27 mouse cellular contexts compared by ENCODE assay signal in genomic region chr11:35372410-35372809, GRCm38 (mm10).
DNase-seq lines count a peak whose midpoint lies in the region; ATAC-seq and TF ChIP-seq lines count a peak whose summit lies in the region.
"Had no signal": no experiment of that assay in that cellular context is flagged by ENCODE, and none has a peak within 500 bp of the region (broad histone marks: within the 10 kb centered on the region; RNA-seq: fewer than 3 reads in every experiment).

No protein-coding gene starts in this region.

- WGBS in heart, adult 2 months, result 90% methylated on average over 3 of the region's 3 CpGs
- WGBS in liver, postnatal 0 days (ENCODE audit: insufficient replicate concordance), result 81% methylated on average over 3 of the region's 3 CpGs
- WGBS in limb, embryonic 10.5 days, result 94% methylated on average over 3 of the region's 3 CpGs

- H3K4me1 ChIP-seq in heart, adult 2 months (ENCODE audit: control insufficient read depth, insufficient read depth, low read length), result no peaks in the 10 kb centered on the region
- no peaks in the 10 kb centered on the region for H3K4me1 ChIP-seq in liver, postnatal 0 days (ENCODE audit: insufficient read depth)
- peaks cover 46% of the 10 kb centered on the region for H3K4me1 ChIP-seq in limb, embryonic 10.5 days
- H3K4me1 ChIP-seq: stomach, embryonic 15.5 days had no signal

- peaks cover 3% of the 10 kb centered on the region; the same call in 1 of the 2 replicates for H3K9me3 ChIP-seq in liver, postnatal 0 days (ENCODE audit: low read length)
- peaks cover 2% of the 10 kb centered on the region; the same call in 1 of the 2 replicates for H3K9me3 ChIP-seq in limb, embryonic 10.5 days (replicated peaks)
- H3K9me3 ChIP-seq: neural tube, embryonic 15.5 days; stomach, embryonic 15.5 days had no signal

- no peak overlapping the region for H3K4me2 ChIP-seq in liver, postnatal 0 days (ENCODE audit: low read depth, low read length)
- H3K4me2 ChIP-seq: heart, embryonic 12.5 days; hindbrain, embryonic 14.5 days; limb, embryonic 15.5 days; neural tube, embryonic 15.5 days; stomach, embryonic 15.5 days had no signal

- H3K27ac ChIP-seq in heart, adult 2 months, result no peak overlapping the region
- H3K27ac ChIP-seq in liver, postnatal 0 days (ENCODE audit: low read depth), result no peak overlapping the region
- H3K27ac ChIP-seq in limb, embryonic 10.5 days, result no peak overlapping the region
- H3K27ac ChIP-seq: hindbrain, embryonic 14.5 days; limb, embryonic 15.5 days; liver, embryonic 14.5 days; macrophage; neural tube, embryonic 15.5 days; stomach, embryonic 15.5 days had no signal

- no peak for TF ChIP-seq POLR2A in heart, adult 2 months (IDR thresholded peaks at IDR 0.05; ENCODE audit: insufficient read depth, low read depth, low read length)

- no peaks in the 10 kb centered on the region for H3K36me3 ChIP-seq in heart, adult 2 months (ENCODE audit: control insufficient read depth, insufficient read depth, low read length)
- H3K36me3 ChIP-seq in liver, postnatal 0 days (replicated peaks; ENCODE audit: insufficient read depth, low read length), result no peaks in the 10 kb centered on the region
- peaks cover 20% of the 10 kb centered on the region for H3K36me3 ChIP-seq in limb, embryonic 10.5 days
- H3K36me3 ChIP-seq: limb, embryonic 15.5 days; neural tube, embryonic 15.5 days; stomach, embryonic 15.5 days had no signal

- H3K9ac ChIP-seq in heart, adult 2 months (ENCODE audit: low read depth, low read length), result no peak overlapping the region
- H3K9ac ChIP-seq in liver, postnatal 0 days (replicated peaks), result no peak overlapping the region
- H3K9ac ChIP-seq: heart, embryonic 12.5 days; hindbrain, embryonic 14.5 days; limb, embryonic 15.5 days; liver, embryonic 14.5 days; neural tube, embryonic 15.5 days; stomach, embryonic 15.5 days had no signal

- TF ChIP-seq EP300 in heart, adult 2 months (IDR thresholded peaks at IDR 0.05; ENCODE audit: insufficient read depth, low read depth, low read length), result no peak
- no peak for TF ChIP-seq EP300 in liver, postnatal 0 days (IDR thresholded peaks at IDR 0.05; ENCODE audit: low read depth)

- no peak for DNase-seq in heart, adult 2 months
- DNase-seq in heart, postnatal 25 days (ENCODE audit: low spot score), result no peak
- no peak for DNase-seq in liver, postnatal 0 days
- DNase-seq in liver (no peak), ES-CJ7 (ENCODE audit: low read depth, low spot score) (peak; percentile 59), R1 (ENCODE audit: low read depth, low spot score) (peak; percentile 72), adipocyte (ENCODE audit: low spot score) (no peak)
- DNase-seq in limb, embryonic 10.5 days (ENCODE audit: low spot score), result no peak
- DNase-seq: adrenal gland, adult 2 months; adrenal gland, postnatal 36 days; cerebellum, adult 18-20 months; cerebellum, postnatal 10 days; gastrocnemius, postnatal 36 days; heart, adult 18-20 months; kidney, adult 2 months; left cerebral cortex, postnatal 4 days; midbrain, embryonic 14.5 days; right cerebral cortex, postnatal 25 days; thymus, postnatal 14 days had no signal

- intact Hi-C loops in heart, adult 2 months (cut with DNase I), result no loop called here
- intact Hi-C loops in heart, postnatal 25 days (cut with DNase I), result no loop called here

- no peak for ATAC-seq in liver, postnatal 0 days

- TF ChIP-seq CTCF in heart, adult 2 months (IDR thresholded peaks at IDR 0.05), result 0 out of 2 replicates have a peak, but pooled peaks have one; percentile 18
- TF ChIP-seq CTCF in liver, postnatal 0 days (IDR thresholded peaks at IDR 0.05; ENCODE audit: low read depth), result 0 out of 2 replicates have a peak, but pooled peaks have one; percentile 11

- no peaks in the 10 kb centered on the region for H3K79me2 ChIP-seq in heart, adult 2 months (replicated peaks; ENCODE audit: control insufficient read depth, insufficient read depth, low read length)

- H3K4me3 ChIP-seq in heart, adult 2 months, result no peak overlapping the region
- no peak overlapping the region for H3K4me3 ChIP-seq in liver, postnatal 0 days (ENCODE audit: low read depth, low read length)
- H3K4me3 ChIP-seq in limb, embryonic 10.5 days, result no peak overlapping the region
- H3K4me3 ChIP-seq: erythroblast, embryonic 14.5 days; heart, embryonic 12.5 days; limb, embryonic 15.5 days; neural tube, embryonic 15.5 days; stomach, embryonic 15.5 days had no signal

- no peaks in the 10 kb centered on the region for H3K27me3 ChIP-seq in heart, adult 2 months (ENCODE audit: control insufficient read depth, insufficient read depth, low read length)
- H3K27me3 ChIP-seq in liver, postnatal 0 days (ENCODE audit: insufficient read depth, low read length), result no peaks in the 10 kb centered on the region
- no peaks in the 10 kb centered on the region for H3K27me3 ChIP-seq in limb, embryonic 10.5 days (ENCODE audit: low read depth, poor library complexity, severe bottlenecking)
- H3K27me3 ChIP-seq: heart, embryonic 12.5 days; limb, embryonic 15.5 days; stomach, embryonic 15.5 days had no signal

Comparison
In these comparisons a context has a peak if more than half of its experiments do, and no peak if none do; other contexts are left out.
1. DNase-seq: peak in ES-CJ7 (single experiment) and R1 (single experiment); none in heart, adult 2 months (0 of 2), heart, postnatal 25 days (single experiment), liver, postnatal 0 days (single experiment), liver (single experiment), limb, embryonic 10.5 days (single experiment) and adipocyte (single experiment).